Mouse (Mus musculus): ENCODE results near the gene Gnat1. TPM values are rescaled to one million over a fixed set of nuclear protein-coding genes. Genes with fewer than 3 reads are reported as not detected.

Gnat1 gene
- polyA plus RNA-seq (2014; fragmentation: Nextera tagmentation; extraction: Ambion mirVana), result 1.3 TPM in 2 replicates

DNA sequence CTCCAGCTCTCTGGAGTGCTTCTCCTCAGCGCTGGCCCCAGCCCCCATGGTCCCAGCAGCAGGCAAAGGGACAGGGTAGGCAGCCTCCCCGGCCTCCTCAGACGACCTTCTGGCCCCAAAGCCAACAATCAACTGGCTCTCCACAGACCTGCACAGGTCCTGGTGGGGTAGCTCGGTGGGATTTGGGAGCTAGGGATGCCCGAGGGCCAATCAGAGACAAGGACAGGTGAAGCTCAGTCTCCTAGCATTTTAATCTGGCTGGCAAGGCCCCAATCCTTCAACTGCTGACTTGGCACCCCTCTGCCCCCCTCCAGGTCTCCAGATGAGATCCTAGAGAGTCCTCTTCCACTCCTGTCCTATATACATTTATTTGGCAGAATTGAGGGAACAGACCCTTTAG lies at the start of gene Gnat1:
Gnat1 (minus strand) TSS at position 212 of the 400 bp plus-strand sequence.
- 45% methylated on average over 5 of the region's 5 CpGs for WGBS
- no peak for DNase-seq (ENCODE audit: low spot score)
- no peak for ATAC-seq (ENCODE audit: low FRiP score)
- no peaks in the 10 kb centered on the region for H3K9me3 ChIP-seq (ENCODE audit: control insufficient read depth, low read length)
- H3K36me3 ChIP-seq (replicated peaks; ENCODE audit: control insufficient read depth, insufficient read depth), result peaks cover 29% of the 10 kb centered on the region
- H3K9ac ChIP-seq, result no peak within 1 kb of the TSS
- H3K4me2 ChIP-seq (replicated peaks), result no peak within 1 kb of the TSS
- H3K4me1 ChIP-seq (replicated peaks; ENCODE audit: control insufficient read depth, insufficient read depth, low read length), result 0 out of 2 replicates have a peak, but pooled peaks cover 3% of the 10 kb centered on the region
- H3K27ac ChIP-seq, result no peak within 1 kb of the TSS
- no peak within 1 kb of the TSS for H3K4me3 ChIP-seq (replicated peaks; ENCODE audit: low read length)
- H3K27me3 ChIP-seq (ENCODE audit: control insufficient read depth, insufficient read depth, low read length), result peaks cover 30% of the 10 kb centered on the region

DNA sequence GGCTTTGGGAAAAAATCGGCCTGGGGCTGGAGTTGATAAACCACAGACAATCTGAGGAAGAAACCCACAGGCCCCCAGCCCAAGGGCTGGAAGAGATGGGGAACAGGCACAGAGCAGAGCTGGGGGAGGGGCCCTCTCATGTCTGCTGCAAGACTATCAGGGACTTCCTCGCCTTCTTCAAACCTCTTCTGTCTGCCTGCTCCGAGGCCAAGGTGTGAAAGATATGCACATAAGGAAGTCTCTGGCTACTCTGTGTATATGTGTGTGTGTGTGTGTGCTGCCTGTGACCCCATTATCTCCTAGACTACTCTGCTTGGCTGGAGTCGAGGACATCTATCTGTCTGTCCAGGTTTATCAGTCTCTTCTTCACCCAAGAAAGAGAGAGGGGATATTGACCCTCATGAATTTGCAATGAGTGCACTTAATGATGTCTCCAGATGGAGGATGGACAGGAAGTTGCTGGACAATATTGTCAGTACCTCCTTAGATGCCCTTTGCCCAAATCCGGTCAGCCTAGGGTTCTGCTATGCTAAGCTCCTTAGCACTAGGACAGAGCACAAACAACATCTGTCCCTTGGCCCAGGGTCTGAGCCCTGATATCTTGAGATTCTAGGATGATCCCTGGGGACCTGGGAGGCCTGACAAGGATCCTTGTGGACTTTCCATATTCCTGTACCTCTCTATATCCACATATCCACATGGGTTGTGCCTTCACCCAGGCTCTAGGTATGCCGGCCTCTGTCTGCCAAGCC lies 49.6 kb upstream of the Gnat1 start:
- ATAC-seq (ENCODE audit: low FRiP score) (no peak), DNase-seq (ENCODE audit: low spot score) (no peak)
- no peaks in the 10 kb centered on the region for H3K27me3 ChIP-seq (ENCODE audit: control insufficient read depth, insufficient read depth, low read length)
- no peak overlapping the region for H3K9ac ChIP-seq
- H3K27ac ChIP-seq, result peak overlapping the region; percentile 84
- WGBS, result 65% methylated on average over 6 of the region's 6 CpGs
- peaks cover 31% of the 10 kb centered on the region for H3K4me1 ChIP-seq (replicated peaks; ENCODE audit: control insufficient read depth, insufficient read depth, low read length)
- no peaks in the 10 kb centered on the region for H3K36me3 ChIP-seq (replicated peaks; ENCODE audit: control insufficient read depth, insufficient read depth)
- H3K4me3 ChIP-seq (replicated peaks; ENCODE audit: low read length), result no peak overlapping the region
- H3K9me3 ChIP-seq (ENCODE audit: control insufficient read depth, low read length), result no peaks in the 10 kb centered on the region
- H3K4me2 ChIP-seq (replicated peaks), result no peak overlapping the region

DNA sequence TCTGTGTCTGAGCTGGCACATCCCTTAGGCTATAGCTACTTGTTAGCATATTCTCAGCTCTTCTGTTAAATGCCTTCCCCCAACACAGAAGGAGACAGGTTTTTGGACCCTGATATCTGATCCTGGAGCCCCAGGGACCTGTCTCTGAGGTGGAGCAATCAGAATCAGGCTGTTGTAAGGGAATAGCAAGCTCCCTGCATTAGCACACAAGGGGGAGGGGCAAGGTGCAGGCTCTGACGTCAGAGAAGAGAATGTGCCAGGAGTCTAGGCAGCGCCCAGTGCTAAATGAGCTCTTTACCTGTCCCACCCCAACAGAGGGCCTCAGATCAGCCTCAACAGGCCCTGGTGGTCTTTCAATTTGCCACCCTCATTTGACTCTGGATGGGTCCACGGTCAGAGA lies 47.5 kb upstream of the Gnat1 start:
- WGBS, result 43% methylated on average over 3 of the region's 3 CpGs
- no peak for DNase-seq (ENCODE audit: low spot score)
- no peak overlapping the region for H3K9ac ChIP-seq
- no peaks in the 10 kb centered on the region for H3K9me3 ChIP-seq (ENCODE audit: control insufficient read depth, low read length)
- no peak overlapping the region for H3K4me2 ChIP-seq (replicated peaks)
- H3K36me3 ChIP-seq (replicated peaks; ENCODE audit: control insufficient read depth, insufficient read depth), result no peaks in the 10 kb centered on the region
- H3K4me1 ChIP-seq (replicated peaks; ENCODE audit: control insufficient read depth, insufficient read depth, low read length), result peaks cover 50% of the 10 kb centered on the region
- H3K27me3 ChIP-seq (ENCODE audit: control insufficient read depth, insufficient read depth, low read length), result no peaks in the 10 kb centered on the region
- ATAC-seq (ENCODE audit: low FRiP score), result no peak
- H3K27ac ChIP-seq, result no peak overlapping the region
- H3K4me3 ChIP-seq (replicated peaks; ENCODE audit: low read length), result no peak overlapping the region

DNA sequence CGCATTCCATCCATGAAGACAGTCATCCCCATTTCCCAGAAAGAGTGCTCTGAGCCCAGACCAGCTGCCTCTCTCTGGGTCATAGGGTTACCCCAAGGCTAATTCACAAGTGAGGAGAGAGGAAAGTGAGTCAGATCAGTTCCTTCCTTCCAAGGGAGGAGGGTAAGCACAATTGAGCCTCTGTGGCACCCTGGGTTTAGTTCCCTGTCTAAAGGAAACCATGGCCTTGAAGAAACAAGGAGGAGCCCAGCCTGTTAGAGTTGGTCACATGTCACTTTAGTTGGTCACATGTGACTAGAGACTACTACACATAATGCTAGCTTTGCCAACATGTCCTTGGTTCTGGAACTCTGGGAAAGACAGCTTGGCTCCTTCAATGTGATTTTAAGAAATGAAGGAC lies 45.3 kb upstream of the Gnat1 start:
- peaks cover 42% of the 10 kb centered on the region for H3K4me1 ChIP-seq (replicated peaks; ENCODE audit: control insufficient read depth, insufficient read depth, low read length)
- no peak overlapping the region for H3K4me2 ChIP-seq (replicated peaks)
- H3K9me3 ChIP-seq (ENCODE audit: control insufficient read depth, low read length), result no peaks in the 10 kb centered on the region
- DNase-seq (ENCODE audit: low spot score) (no peak), ATAC-seq (ENCODE audit: low FRiP score) (no peak)
- H3K9ac ChIP-seq, result no peak overlapping the region
- H3K27ac ChIP-seq, result 0 out of 2 replicates have a peak overlapping the region, but pooled peaks have one; percentile 6
- no peaks in the 10 kb centered on the region for H3K36me3 ChIP-seq (replicated peaks; ENCODE audit: control insufficient read depth, insufficient read depth)
- WGBS, result 88% methylated on average over 1 of the region's 1 CpGs
- H3K27me3 ChIP-seq (ENCODE audit: control insufficient read depth, insufficient read depth, low read length), result no peaks in the 10 kb centered on the region
- H3K4me3 ChIP-seq (replicated peaks; ENCODE audit: low read length), result no peak overlapping the region

DNA sequence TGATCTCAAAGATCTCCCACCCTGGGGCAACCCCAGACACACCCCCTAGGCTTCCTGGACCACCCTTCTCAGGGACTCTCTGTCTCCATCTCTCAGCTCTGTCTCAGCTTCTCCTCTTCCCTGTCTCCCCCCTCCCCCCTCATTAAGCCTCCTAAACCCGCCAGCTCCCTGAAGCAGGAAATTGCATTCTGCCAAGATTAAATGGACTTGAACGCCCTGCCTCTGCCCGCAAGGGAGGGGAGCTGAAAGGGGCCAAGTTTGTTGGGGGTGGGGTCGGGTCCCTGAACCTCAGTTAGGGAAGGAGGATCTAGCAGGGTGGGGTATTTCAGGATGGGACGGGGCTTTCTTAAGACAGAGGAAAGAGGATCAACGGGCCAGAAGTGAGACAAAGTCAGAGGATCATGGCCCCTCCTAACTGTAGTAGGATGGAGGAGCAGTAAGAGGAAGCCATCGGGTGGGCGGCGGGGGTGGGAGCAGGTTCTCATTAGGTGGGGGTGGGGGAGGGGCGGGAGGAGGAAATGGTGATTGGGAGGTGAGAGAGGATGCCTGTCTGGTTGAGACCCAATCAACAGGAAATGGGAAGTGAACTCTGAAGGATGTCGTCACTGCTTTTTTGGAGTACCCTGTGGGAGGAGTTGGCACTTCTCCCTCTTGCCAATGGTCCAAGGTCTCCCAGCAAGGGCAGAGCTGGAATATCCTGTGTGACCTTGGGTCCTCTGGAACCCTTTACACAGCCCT lies 44.5 kb upstream of the Gnat1 start:
- ATAC-seq (ENCODE audit: low FRiP score), result peak; percentile 54
- 9% methylated on average over 11 of the region's 11 CpGs for WGBS

DNA sequence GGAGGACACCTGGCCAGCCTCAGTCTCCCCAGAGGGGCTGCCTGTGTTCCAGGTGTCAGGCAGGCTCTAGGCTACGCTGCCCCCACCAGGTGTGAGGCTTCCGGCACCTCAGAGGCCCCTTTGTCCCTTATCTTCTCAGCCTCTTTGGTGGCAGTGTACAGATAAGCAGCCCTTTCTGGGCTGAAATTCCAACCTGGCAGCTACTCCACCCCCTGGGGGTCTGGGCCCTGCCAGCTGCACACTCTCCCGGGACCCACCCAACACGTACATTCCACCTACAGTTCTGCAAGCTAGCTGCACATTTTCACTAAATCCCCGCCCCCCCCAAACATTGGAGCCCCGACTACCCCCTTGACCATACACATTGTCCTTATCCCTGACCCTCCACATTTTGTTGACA lies 43.8 kb upstream of the Gnat1 start:
- 25% methylated on average over 6 of the region's 6 CpGs for WGBS
- ATAC-seq (ENCODE audit: low FRiP score), result no peak
- H3K9ac ChIP-seq, result peak overlapping the region; percentile 5

More for the DNA sequence above, 44.5 kb upstream of the Gnat1 start:
- H3K36me3 ChIP-seq (replicated peaks; ENCODE audit: control insufficient read depth, insufficient read depth), result no peaks in the 10 kb centered on the region
- H3K9me3 ChIP-seq (ENCODE audit: control insufficient read depth, low read length), result no peaks in the 10 kb centered on the region
- H3K4me1 ChIP-seq (replicated peaks; ENCODE audit: control insufficient read depth, insufficient read depth, low read length), result peaks cover 34% of the 10 kb centered on the region
- H3K27ac ChIP-seq, result peak overlapping the region; percentile 71
- H3K4me3 ChIP-seq (replicated peaks; ENCODE audit: low read length), result no peak overlapping the region
- no peak overlapping the region; the same call in 1 of the 2 replicates for H3K9ac ChIP-seq
- no peaks in the 10 kb centered on the region for H3K27me3 ChIP-seq (ENCODE audit: control insufficient read depth, insufficient read depth, low read length)
- peak; percentile 55 for DNase-seq (ENCODE audit: low spot score)
- peak overlapping the region; percentile 8; the same call in 1 of the 2 replicates for H3K4me2 ChIP-seq (replicated peaks)

DNA sequence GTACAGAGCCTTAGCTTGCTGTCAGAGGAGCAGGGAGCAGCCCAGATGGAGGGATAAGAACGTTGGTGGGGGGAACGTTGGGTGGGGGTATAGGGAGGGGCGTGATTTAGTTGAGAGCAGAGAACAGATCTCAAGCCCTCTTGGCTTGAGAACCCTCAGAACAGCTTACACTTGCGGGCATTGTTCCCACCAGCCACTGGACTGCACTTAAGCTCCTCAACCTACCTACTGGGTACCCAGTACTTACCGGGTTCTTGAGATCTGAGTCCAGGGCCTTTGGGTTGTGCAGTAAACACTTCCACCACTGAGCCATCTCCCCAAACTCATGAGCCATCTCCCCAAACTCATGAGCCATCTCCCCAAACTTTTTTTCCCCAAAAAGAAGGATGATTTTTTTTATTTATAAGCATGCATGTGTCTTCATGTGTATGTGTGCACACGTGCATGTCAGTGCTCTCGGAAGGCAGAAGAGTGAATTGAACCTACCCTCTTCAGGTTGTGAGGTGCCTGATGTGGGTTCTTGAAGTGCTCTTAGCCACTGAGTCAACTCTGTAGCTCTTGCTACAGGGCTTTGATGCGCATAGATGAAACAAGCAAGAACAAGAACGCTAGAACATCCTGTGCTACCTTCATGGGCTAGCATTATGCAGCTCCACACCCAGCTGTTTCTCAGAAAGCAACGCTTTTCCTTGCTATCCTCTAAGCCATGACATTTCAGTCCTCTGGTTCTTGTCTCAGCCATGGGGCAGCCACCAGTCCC lies 39.4 kb upstream of the Gnat1 start:
- H3K36me3 ChIP-seq (replicated peaks; ENCODE audit: control insufficient read depth, insufficient read depth), result no peaks in the 10 kb centered on the region
- DNase-seq (ENCODE audit: low spot score) (no peak), ATAC-seq (ENCODE audit: low FRiP score) (no peak)
- no peak overlapping the region for H3K4me3 ChIP-seq (replicated peaks; ENCODE audit: low read length)
- H3K27ac ChIP-seq, result no peak overlapping the region
- no peak overlapping the region for H3K4me2 ChIP-seq (replicated peaks)
- WGBS, result 89% methylated on average over 10 of the region's 10 CpGs
- H3K9me3 ChIP-seq (ENCODE audit: control insufficient read depth, low read length), result no peaks in the 10 kb centered on the region
- H3K27me3 ChIP-seq (ENCODE audit: control insufficient read depth, insufficient read depth, low read length), result no peaks in the 10 kb centered on the region
- H3K4me1 ChIP-seq (replicated peaks; ENCODE audit: control insufficient read depth, insufficient read depth, low read length), result peaks cover 35% of the 10 kb centered on the region
- no peak overlapping the region for H3K9ac ChIP-seq

More for the DNA sequence above, 43.8 kb upstream of the Gnat1 start:
- Histone ChIP-seq H3K4me3 (replicated peaks; ENCODE audit: low read length) (no peak overlapping the region), H3K27ac (peak overlapping the region; percentile 71), H3K4me2 (replicated peaks) (0 out of 2 replicates have a peak overlapping the region, but pooled peaks have one; percentile 8), H3K4me1 (replicated peaks; ENCODE audit: control insufficient read depth, insufficient read depth, low read length) (peaks cover 28% of the 10 kb centered on the region), H3K27me3 (ENCODE audit: control insufficient read depth, insufficient read depth, low read length) (no peaks in the 10 kb centered on the region), H3K9me3 (ENCODE audit: control insufficient read depth, low read length) (no peaks in the 10 kb centered on the region), H3K36me3 (replicated peaks; ENCODE audit: control insufficient read depth, insufficient read depth) (no peaks in the 10 kb centered on the region)
- no peak for DNase-seq (ENCODE audit: low spot score)

DNA sequence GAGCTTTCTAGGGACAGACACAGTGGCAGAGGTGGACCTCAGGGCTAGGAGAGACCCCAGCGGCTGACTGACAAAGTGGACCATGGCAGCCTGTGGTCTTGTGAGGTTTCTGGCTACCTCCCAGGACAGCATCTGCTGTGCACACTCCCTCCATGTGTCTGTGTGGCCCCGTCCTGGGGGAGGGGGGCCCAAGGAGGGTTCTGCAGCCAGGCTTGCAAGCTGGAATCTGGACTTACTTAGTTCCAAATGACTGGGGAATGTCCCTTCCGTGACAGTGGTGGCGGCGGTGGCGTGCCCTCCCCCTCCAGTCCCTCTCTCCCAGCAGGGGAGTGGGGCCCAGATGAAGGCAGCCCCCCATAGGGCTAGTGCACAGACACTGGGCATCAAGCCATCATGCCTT lies 37.4 kb upstream of the Gnat1 start:
- peaks cover 17% of the 10 kb centered on the region for H3K4me1 ChIP-seq (replicated peaks; ENCODE audit: control insufficient read depth, insufficient read depth, low read length)
- H3K27me3 ChIP-seq (ENCODE audit: control insufficient read depth, insufficient read depth, low read length), result no peaks in the 10 kb centered on the region
- no peaks in the 10 kb centered on the region for H3K36me3 ChIP-seq (replicated peaks; ENCODE audit: control insufficient read depth, insufficient read depth)
- no peak overlapping the region for H3K4me2 ChIP-seq (replicated peaks)
- no peak for DNase-seq (ENCODE audit: low spot score)
- no peak overlapping the region for H3K27ac ChIP-seq
- WGBS, result 26% methylated on average over 6 of the region's 6 CpGs
- H3K9ac ChIP-seq, result no peak overlapping the region
- no peaks in the 10 kb centered on the region for H3K9me3 ChIP-seq (ENCODE audit: control insufficient read depth, low read length)
- H3K4me3 ChIP-seq (replicated peaks; ENCODE audit: low read length), result no peak overlapping the region
- no peak for ATAC-seq (ENCODE audit: low FRiP score)

DNA sequence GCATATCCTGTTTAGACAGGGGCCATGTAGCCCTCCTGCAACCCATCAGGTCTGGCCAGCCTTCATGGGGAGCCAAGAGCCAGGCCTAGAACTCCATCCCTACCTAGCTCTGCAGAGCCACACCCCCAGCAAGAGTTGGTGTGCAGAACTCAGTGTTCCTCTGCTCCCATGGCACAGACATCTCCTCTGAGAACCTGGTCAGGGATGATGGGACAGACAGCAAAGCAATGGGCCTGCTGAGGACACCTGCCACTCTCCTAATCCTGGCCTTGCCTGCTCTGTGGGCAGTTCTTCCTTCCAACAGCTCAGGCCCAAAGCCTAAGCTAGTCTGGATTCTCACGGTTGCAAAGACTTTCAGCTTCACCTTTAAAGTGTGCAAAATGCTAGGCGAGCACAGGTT lies 36.1 kb upstream of the Gnat1 start:
- no peak overlapping the region for H3K9ac ChIP-seq
- H3K36me3 ChIP-seq (replicated peaks; ENCODE audit: control insufficient read depth, insufficient read depth), result no peaks in the 10 kb centered on the region
- H3K4me2 ChIP-seq (replicated peaks), result no peak overlapping the region
- DNase-seq (ENCODE audit: low spot score) (no peak), ATAC-seq (ENCODE audit: low FRiP score) (no peak)
- no peaks in the 10 kb centered on the region for H3K27me3 ChIP-seq (ENCODE audit: control insufficient read depth, insufficient read depth, low read length)
- no peak overlapping the region for H3K4me3 ChIP-seq (replicated peaks; ENCODE audit: low read length)
- H3K9me3 ChIP-seq (ENCODE audit: control insufficient read depth, low read length), result no peaks in the 10 kb centered on the region
- H3K4me1 ChIP-seq (replicated peaks; ENCODE audit: control insufficient read depth, insufficient read depth, low read length), result peaks cover 17% of the 10 kb centered on the region
- WGBS, result 91% methylated on average over 2 of the region's 2 CpGs
- no peak overlapping the region for H3K27ac ChIP-seq
